Mouse (Mus musculus): ENCODE results near the gene Pctp.
A peak's percentile ranks its signal among the peaks of the same experiment; 100 is the strongest.

Gene Pctp

DNA sequence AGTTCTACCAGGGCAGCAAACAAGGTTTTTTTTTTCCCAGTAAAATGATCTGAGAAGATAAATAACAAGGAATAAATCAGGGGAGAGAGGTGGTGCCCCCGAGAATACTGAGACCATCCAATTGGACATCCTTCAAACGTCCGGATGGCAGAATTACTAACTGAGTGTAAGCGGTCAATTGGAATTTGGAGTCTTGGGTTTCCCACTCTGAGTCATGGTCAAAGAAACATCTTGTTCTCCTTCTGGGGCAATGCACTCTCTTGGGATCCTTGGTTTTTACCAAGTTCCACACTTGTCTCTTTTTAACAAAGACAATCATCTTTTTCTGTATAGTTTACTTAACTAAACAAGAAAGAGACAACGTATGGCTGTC lies 24.1 kb upstream of the Pctp start:
- Histone ChIP-seq H3K36me3 (ENCODE audit: insufficient read depth, low read length) (no peaks in the 10 kb centered on the region), H3K4me1 (replicated peaks; ENCODE audit: low read depth, low read length) (peaks cover 24% of the 10 kb centered on the region), H3K9me3 (ENCODE audit: low read length) (peaks cover 14% of the 10 kb centered on the region), H3K4me3 (replicated peaks; ENCODE audit: low read length) (no peak overlapping the region), H3K27me3 (ENCODE audit: insufficient read depth, low read length) (peaks cover 31% of the 10 kb centered on the region)
- TF ChIP-seq NANOG (IDR thresholded peaks at IDR 0.05; ENCODE audit: borderline replicate concordance, low read length) (no peak), CTCF (conservative IDR thresholded peaks at IDR 0.05; ENCODE audit: low read length) (no peak), POU5F1 (IDR thresholded peaks at IDR 0.05; ENCODE audit: borderline replicate concordance, low read length) (no peak)

DNA sequence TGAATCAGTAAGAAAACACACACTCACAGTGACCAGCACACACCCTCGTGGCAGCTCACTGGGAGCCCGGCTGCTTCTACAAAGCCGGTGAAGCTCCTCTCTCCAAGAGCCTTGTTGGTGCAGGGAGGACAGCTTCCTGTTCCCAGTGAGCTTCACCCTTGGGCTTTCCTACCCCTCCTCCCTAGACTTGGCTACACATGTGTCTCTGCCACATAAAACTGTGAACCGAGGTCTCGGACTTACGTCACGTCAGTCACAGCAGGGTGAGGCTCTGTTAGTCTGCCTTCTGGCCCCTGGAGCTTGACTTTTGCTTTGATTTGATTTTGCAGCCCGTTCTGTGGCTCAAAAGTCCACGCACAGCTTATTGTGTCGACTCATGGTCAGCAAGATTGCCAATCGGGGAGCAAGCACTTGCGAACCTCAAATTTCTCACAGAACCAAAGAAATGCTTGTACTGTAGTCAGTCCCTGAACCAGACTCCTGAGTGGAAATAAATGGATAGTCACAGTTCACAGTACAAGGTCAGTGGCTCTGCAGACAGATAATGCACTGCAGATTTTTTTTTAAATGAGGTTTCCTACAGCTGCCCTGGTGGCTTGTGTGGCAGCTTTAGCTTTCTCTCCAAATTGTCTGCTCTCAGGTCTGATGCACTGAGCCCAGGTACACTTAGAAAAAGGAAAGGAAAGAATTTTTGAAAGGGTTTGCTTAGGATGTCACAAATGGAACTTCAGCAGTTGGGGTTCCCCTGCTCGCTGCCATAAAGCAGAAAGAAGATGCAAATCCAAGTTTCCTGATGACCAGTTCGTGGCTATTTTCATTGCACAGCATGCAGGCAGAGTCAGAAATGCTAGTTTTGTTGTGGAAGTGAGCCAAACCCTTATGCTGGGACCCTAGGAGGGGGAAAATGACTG lies 23.5 kb upstream of the Pctp start:
- Histone ChIP-seq H3K9me3 (ENCODE audit: low read length) (peaks cover 14% of the 10 kb centered on the region), H3K4me3 (replicated peaks; ENCODE audit: low read length) (no peak overlapping the region), H3K4me1 (replicated peaks; ENCODE audit: low read depth, low read length) (peaks cover 18% of the 10 kb centered on the region), H3K36me3 (ENCODE audit: insufficient read depth, low read length) (no peaks in the 10 kb centered on the region), H3K27me3 (ENCODE audit: insufficient read depth, low read length) (peaks cover 25% of the 10 kb centered on the region)
- TF ChIP-seq CTCF (conservative IDR thresholded peaks at IDR 0.05; ENCODE audit: low read length) (no peak), NANOG (IDR thresholded peaks at IDR 0.05; ENCODE audit: borderline replicate concordance, low read length) (no peak), POU5F1 (IDR thresholded peaks at IDR 0.05; ENCODE audit: borderline replicate concordance, low read length) (no peak)

DNA sequence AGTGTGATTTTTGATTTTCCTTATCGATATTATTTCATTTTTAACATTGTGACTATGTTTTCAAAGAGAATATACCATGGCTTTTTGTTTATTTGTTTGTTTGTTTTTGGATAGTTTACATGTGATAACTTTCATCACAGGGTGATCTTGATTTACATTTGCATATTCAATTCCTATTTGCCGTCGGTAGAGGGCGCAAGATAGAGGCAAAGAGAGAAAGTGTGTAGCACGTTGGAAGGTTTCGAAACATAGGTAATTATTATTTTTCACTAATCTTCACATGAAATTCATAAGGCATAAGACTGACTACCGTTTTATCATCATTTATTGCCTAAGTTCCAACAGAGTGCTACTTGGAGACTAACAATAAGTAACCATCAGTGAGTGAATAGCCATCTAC lies 16.5 kb upstream of the Pctp start:
- no peak overlapping the region for H3K4me3 ChIP-seq (replicated peaks; ENCODE audit: low read length)
- H3K27me3 ChIP-seq (ENCODE audit: insufficient read depth, low read length), result no peaks in the 10 kb centered on the region
- TF ChIP-seq CTCF (conservative IDR thresholded peaks at IDR 0.05; ENCODE audit: low read length) (peak; percentile 67), NANOG (IDR thresholded peaks at IDR 0.05; ENCODE audit: borderline replicate concordance, low read length) (no peak), POU5F1 (IDR thresholded peaks at IDR 0.05; ENCODE audit: borderline replicate concordance, low read length) (no peak)
- no peaks in the 10 kb centered on the region for H3K36me3 ChIP-seq (ENCODE audit: insufficient read depth, low read length)
- H3K9me3 ChIP-seq (ENCODE audit: low read length), result peaks cover 5% of the 10 kb centered on the region
- H3K4me1 ChIP-seq (replicated peaks; ENCODE audit: low read depth, low read length), result no peaks in the 10 kb centered on the region

DNA sequence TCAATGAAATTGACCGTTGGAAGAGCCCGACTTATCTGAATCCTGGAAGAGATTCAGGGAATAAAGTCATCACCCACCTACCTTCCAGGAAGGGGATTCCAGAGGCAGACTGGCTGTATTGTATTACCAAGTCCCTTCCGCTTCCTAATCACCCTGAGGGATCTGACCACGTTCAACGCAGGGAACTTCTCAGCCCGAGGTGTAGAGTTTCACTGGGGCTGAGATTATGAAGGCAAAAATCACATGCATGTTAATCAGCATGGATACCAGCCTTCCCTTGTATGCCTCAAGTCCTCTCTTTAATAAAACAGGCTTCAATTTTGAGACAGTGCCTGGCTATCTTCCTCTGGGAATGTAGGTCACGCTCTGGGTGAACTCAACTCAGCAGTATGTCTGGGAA lies 12.6 kb upstream of the Pctp start:
- TF ChIP-seq POU5F1 (IDR thresholded peaks at IDR 0.05; ENCODE audit: borderline replicate concordance, low read length) (no peak), NANOG (IDR thresholded peaks at IDR 0.05; ENCODE audit: borderline replicate concordance, low read length) (no peak), CTCF (conservative IDR thresholded peaks at IDR 0.05; ENCODE audit: low read length) (no peak)
- Histone ChIP-seq H3K36me3 (ENCODE audit: insufficient read depth, low read length) (no peaks in the 10 kb centered on the region), H3K27me3 (ENCODE audit: insufficient read depth, low read length) (no peaks in the 10 kb centered on the region), H3K4me3 (replicated peaks; ENCODE audit: low read length) (no peak overlapping the region), H3K9me3 (ENCODE audit: low read length) (no peaks in the 10 kb centered on the region), H3K4me1 (replicated peaks; ENCODE audit: low read depth, low read length) (no peaks in the 10 kb centered on the region)

DNA sequence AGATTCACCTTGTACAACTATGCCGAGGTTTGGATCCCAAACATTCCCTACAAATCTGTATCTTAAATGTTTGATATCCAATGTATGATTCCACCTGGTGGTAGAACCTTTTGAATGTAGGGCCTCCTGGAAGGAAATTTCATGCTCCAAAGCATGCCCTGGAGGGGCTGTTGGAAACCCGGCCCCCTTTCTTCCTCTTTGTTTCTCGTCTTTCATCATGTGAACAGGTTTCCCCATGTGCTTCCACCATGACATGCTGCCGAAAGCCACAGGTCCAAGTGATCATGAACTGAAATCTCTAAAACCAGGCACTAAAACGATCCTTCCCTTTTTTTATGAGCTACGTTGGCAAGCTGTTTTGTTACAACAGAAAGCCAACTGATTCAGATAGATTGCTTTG lies 11.0 kb upstream of the Pctp start:
- Histone ChIP-seq H3K4me3 (replicated peaks; ENCODE audit: low read length) (no peak overlapping the region), H3K9me3 (ENCODE audit: low read length) (no peaks in the 10 kb centered on the region), H3K4me1 (replicated peaks; ENCODE audit: low read depth, low read length) (no peaks in the 10 kb centered on the region), H3K36me3 (ENCODE audit: insufficient read depth, low read length) (no peaks in the 10 kb centered on the region), H3K27me3 (ENCODE audit: insufficient read depth, low read length) (no peaks in the 10 kb centered on the region)
- no peak for TF ChIP-seq NANOG (IDR thresholded peaks at IDR 0.05; ENCODE audit: borderline replicate concordance, low read length)
- TF ChIP-seq CTCF (conservative IDR thresholded peaks at IDR 0.05; ENCODE audit: low read length), result no peak
- TF ChIP-seq POU5F1 (IDR thresholded peaks at IDR 0.05; ENCODE audit: borderline replicate concordance, low read length), result no peak

DNA sequence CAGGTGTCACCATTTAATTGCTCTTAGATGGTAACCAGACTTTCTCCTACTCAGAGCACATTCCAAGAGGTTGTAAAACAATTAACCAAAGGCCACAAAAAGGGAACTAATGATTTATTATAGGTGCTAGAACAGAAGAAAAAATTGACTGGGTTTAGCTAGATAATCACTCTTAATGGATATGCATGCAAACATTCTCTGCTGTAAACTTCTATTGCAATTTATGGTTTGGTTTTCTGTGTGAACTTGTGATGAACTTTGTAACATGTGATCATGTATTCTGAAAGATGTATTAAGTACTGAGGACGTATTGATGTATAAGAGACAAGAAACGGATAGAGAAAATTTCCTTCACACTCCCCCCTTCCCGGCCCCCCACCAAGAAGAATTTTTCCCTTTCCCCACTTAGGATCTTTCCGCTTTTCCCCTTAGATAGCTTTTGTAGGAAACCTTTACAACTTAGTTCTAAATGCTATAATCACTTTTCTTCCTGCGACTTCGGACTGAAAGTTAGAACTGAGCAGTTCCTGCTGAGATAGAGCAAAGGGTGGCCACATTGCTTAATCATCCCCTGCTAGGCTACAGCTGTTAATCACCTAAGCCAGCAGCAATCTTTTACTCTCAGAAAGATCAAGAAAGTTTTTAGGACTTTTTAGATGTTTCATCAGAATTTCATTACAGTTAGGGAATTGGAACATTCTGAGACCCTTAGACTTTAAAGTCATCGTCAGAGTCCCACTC lies 5.3 kb upstream of the Pctp start:
- no peak overlapping the region for H3K4me3 ChIP-seq (replicated peaks; ENCODE audit: low read length)
- no peaks in the 10 kb centered on the region for H3K9me3 ChIP-seq (ENCODE audit: low read length)
- no peaks in the 10 kb centered on the region for H3K36me3 ChIP-seq (ENCODE audit: insufficient read depth, low read length)
- TF ChIP-seq NANOG (IDR thresholded peaks at IDR 0.05; ENCODE audit: borderline replicate concordance, low read length) (no peak), POU5F1 (IDR thresholded peaks at IDR 0.05; ENCODE audit: borderline replicate concordance, low read length) (no peak), CTCF (conservative IDR thresholded peaks at IDR 0.05; ENCODE audit: low read length) (no peak)
- H3K4me1 ChIP-seq (replicated peaks; ENCODE audit: low read depth, low read length), result no peaks in the 10 kb centered on the region
- H3K27me3 ChIP-seq (ENCODE audit: insufficient read depth, low read length), result no peaks in the 10 kb centered on the region

DNA sequence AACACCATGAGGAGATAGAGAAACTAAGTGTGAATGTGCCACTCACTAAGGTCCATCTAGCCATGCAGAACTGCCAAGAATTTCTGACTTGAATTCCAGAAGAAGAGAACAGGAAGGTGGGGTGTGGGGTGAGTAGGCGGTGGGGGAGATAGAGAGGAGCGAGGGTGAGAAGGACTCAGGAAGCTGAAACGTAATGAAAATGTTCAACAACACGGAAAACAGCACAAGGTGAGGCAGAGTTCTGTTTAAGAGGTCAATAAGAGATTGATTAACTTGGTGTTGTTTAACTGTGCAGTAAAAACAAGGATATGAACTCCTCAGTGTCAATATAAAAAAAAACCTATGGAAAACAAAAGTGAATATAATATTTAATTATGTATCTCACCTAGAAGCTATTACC lies 3.4 kb upstream of the Pctp start:
- Histone ChIP-seq H3K36me3 (ENCODE audit: insufficient read depth, low read length) (no peaks in the 10 kb centered on the region), H3K4me1 (replicated peaks; ENCODE audit: low read depth, low read length) (peaks cover 3% of the 10 kb centered on the region; the same call in 1 of the 2 replicates), H3K4me3 (replicated peaks; ENCODE audit: low read length) (no peak overlapping the region), H3K9me3 (ENCODE audit: low read length) (no peaks in the 10 kb centered on the region), H3K27me3 (ENCODE audit: insufficient read depth, low read length) (no peaks in the 10 kb centered on the region)
- no peak for TF ChIP-seq POU5F1 (IDR thresholded peaks at IDR 0.05; ENCODE audit: borderline replicate concordance, low read length)
- TF ChIP-seq CTCF (conservative IDR thresholded peaks at IDR 0.05; ENCODE audit: low read length), result no peak
- TF ChIP-seq NANOG (IDR thresholded peaks at IDR 0.05; ENCODE audit: borderline replicate concordance, low read length), result no peak

DNA sequence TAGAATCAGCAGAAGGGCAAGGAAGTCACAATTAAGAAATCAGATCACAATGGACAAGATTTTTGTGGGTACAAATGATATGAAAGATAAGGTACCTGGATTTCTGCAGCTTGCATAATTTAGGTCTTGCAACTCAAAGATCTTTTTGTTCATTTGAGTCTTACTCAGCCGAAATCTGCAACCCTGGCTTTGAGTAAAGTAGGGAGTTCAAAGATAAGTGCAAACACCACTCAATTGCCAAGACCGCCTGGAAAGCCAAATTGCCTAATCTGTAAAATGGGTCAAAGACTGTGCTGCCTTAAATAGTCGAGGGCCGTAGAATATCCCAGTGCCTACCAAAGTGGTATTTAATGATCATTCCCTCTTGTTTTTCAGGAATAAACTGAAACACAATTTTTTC lies 692 bp upstream of the Pctp start:
- Histone ChIP-seq H3K4me1 (replicated peaks; ENCODE audit: low read depth, low read length) (peaks cover 3% of the 10 kb centered on the region; the same call in 1 of the 2 replicates), H3K36me3 (ENCODE audit: insufficient read depth, low read length) (no peaks in the 10 kb centered on the region), H3K9me3 (ENCODE audit: low read length) (no peaks in the 10 kb centered on the region), H3K27me3 (ENCODE audit: insufficient read depth, low read length) (no peaks in the 10 kb centered on the region), H3K4me3 (replicated peaks; ENCODE audit: low read length) (no peak overlapping the region)
- TF ChIP-seq POU5F1 (IDR thresholded peaks at IDR 0.05; ENCODE audit: borderline replicate concordance, low read length), result no peak
- no peak for TF ChIP-seq CTCF (conservative IDR thresholded peaks at IDR 0.05; ENCODE audit: low read length)
- TF ChIP-seq NANOG (IDR thresholded peaks at IDR 0.05; ENCODE audit: borderline replicate concordance, low read length), result no peak
